Mouse (Mus musculus): ENCODE data around the gene Rtf1. TPM values are rescaled to one million over a fixed set of nuclear protein-coding genes. Genes with fewer than 3 reads are reported as not detected.

The Rtf1 gene
- polyA plus RNA-seq, 3 experiments from 2014 or later = 25.1 to 51.6 (median 44.1) TPM

- no peak for ATAC-seq
Measured at GRCm38 (mm10) chr2:119730735-119731134, 55.9 kb downstream of the Rtf1 start.

DNA sequence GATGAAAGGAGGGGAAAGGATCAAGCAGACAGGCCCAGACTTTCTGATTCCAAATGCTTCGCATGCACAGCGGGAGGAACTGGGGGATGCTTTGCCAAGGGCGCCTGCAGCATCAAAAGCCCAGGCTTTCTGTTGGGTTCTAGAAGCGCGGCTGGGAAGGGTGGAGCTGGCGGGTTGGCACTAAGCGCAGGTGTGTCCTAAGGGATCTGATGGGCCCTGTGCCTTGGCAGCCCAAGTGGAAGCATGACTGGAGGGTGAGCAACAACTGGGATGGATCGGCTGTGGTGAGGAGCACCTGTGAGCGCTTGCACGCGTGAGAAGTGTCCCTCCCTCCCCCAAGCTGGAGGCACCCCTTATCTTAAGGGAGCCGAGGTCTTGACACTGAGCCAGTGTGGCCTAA lies 62.3 kb downstream of the Rtf1 start:
- ATAC-seq = no peak

DNA sequence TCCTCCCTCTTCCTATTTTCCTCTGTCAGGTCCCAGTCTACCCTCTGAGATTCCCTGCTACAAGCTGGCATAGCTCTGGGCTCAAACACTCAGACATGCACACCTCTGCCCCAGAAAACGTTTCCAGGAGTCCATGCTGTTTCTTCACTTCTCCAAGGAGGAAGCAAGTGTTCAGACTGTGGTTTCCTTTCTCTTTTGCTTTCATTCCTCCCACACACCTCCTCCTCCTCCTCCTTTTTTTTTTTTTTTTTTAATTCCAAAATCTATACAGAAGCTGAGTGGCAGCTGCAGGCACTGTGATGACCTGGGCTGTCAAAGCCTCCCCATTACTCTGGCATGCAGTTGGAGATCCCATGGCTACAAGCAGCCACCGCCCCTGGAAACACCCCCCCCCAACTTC lies 65.7 kb downstream of the Rtf1 start:
- no peak for ATAC-seq

GRCm38 (mm10) chr2:119741581-119742411 lies 66.9 kb downstream of the Rtf1 start, which contains the start of gene Itpka:
TSS of gene Itpka (plus strand) at chr2:119742337.
- peak; percentile 76 for ATAC-seq

- peak; percentile 45 for ATAC-seq
Measured at GRCm38 (mm10) chr2:119742461-119743175, 67.8 kb downstream of the Rtf1 start.

DNA sequence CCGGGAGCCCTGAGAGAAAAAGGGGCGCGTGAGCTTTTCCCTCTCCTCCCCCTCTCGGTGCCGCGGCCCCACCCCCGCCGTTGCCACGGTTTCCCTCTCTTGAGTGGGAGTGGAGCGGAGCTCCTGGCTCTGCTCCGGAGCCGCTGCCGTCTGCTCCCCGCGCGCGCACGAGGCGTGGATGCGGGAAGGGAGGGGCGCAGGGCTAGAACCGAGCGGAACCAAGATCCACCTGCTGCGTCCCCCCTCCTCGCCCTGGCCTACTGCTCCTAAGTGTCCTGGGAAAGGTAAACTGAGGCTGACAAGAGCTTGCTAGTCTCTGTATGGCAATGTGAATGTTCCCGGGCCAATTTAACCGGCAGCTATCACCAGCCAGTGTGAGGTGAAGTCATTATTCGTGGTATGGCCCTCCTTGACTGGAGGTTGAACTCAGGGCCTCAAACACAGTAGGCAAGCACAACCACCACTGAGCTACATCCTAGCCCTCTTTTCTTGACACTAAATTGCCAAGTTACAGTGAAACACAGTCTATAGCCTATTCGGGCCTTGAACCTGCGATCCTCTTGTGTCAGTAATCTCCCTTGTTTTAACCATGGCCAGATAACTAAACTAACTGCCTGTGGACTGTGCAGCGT lies 68.4 kb downstream of the Rtf1 start:
- ATAC-seq = no peak

- ATAC-seq = no peak
Measured at GRCm38 (mm10) chr2:119743808-119744162, 68.9 kb downstream of the Rtf1 start.

- no peak for ATAC-seq
Measured at GRCm38 (mm10) chr2:119744163-119745111, 69.6 kb downstream of the Rtf1 start.

GRCm38 (mm10) chr2:119745281-119745680 lies 70.4 kb downstream of the Rtf1 start:
- no peak for ATAC-seq

- ATAC-seq = no peak
Measured at GRCm38 (mm10) chr2:119747554-119747953, 72.7 kb downstream of the Rtf1 start.

GRCm38 (mm10) chr2:119749260-119749659 lies 74.4 kb downstream of the Rtf1 start:
- no peak for ATAC-seq

DNA sequence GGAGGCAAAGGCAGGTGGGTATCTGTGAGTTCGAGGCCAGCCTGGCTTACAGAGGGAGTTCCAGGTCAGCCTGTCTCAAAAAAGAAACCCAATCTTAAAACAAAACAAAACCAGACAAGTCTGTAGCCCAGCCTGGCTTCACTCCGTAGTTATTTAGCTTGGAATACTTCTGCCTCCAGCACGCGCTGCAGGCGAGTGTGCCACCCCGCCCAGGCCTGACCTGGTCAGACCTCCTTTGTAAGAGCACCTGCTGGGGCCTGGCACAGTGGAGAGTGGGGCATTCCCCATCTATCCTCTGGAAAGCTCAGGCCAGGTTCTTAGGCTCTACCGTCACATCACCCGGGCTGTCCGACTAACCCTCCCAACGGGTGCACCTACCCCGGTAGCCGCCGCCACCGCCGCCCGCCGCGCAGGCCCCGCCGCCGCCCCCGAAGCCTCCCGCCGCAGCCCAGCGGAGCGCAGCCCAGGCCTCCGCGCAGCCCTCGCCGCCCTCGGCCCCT lies 82.8 kb downstream of the Rtf1 start:
- ATAC-seq = no peak

GRCm38 (mm10) chr2:119758101-119758843 lies 83.4 kb downstream of the Rtf1 start:
- peak; percentile 38 for ATAC-seq

DNA sequence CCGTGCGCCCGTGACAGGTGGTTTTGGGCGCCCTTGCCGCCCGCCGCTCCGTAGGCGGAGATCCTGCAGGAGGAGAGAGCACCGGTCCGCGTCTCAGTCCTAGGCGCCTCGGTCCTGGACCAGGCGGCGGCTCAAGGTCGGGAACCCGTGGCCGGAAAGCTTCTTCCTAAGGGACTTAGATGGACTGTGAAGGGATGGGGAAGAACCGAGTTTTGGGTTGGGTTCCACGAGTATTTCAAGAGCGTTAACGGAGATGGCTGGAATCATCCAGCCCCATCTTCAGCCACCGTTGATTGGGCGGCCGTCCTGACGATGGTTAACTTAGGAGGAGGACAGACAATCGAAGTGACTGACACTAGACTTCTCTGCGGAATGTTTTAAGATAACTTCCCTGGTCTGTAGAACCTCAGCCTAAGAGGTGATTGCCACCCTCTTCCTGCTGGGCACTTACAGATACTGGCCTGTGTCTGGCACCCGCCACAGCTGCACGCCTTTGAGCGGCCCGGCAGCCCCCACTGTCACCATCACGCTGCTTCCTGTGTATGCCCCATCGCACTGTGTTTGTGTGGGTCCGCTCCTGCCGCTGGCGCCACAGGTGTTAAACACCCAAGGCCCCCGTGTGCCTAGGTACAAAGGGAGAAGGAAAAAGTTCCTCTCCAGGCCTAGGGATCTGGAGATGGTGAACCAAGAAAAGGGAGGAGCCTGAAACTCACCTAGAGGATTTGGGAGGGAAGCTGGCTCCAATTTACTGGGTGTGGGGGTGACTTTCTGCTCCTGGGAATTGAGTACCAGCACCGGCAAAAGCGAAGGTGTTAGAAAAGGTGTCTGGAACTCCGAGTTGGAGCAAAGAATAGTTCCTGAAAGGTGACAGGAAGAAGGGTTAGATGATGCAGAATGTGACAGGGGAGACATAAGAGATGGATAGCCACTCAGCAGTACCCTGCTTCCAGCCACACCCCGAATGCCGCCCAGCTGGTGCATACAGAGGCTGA lies 84.3 kb downstream of the Rtf1 start:
- ATAC-seq = peak; percentile 56

- no peak for ATAC-seq
Measured at GRCm38 (mm10) chr2:119760251-119760650, 85.4 kb downstream of the Rtf1 start, which contains the start of gene Ltk. TSS of gene Ltk (minus strand) at chr2:119760431.

DNA sequence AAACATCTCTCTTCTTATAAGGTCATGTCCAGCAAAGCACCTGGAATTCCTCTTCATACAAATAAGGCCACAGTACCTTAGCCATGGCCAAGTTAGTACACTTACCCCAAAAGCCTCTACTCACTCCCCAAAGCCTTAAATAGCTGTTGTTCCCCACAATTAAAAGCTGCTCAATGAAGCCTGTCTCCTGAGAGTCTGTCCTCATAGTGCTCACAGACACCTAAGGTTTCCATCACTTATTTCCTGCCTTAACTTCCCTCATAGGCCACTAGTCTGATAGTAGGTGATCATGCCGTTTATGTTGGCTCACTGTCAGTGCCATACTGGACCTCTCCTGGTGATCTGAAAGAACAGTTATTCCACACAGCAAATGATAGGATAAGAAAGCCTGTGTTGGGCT lies 87.4 kb downstream of the Rtf1 start:
- ATAC-seq = no peak

DNA sequence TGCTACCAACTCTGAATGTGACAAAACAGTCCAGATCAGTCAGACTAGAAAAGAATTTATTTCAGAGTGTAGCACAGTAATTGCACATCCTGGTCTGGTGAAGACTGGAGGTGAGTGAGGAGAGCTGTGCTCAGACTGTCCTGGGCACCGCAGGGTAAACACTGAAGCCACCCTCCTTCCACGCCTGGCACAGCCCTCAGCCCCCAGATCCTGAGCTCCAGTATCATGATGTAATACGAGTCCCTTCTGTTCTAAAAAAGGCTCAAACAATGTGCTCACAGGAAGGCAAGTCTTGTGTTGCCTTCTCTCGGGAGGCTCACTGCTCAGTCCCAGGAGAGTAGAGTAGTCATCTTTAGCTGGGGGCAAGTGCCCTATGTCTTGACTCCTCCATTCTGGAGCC lies 89.1 kb downstream of the Rtf1 start:
- ATAC-seq = no peak

DNA sequence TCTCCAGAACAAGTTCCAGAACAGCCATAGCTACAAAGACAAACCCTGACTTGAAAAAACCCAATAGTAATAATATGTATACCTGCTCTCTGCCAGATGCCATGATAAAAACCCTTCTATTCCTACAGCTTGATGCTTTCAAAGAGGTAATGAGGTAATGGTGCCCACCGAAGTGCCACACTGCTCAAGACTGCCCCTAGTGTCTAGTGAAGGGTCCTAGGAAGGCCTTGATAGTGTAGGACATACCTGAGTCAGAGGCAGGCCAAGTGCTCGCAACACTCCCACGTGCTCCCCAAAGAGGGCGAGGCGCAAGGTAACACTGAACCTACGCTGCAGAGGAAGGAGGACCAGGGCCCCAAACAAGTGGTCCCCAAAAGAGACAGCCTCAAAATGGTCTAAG lies 92.4 kb downstream of the Rtf1 start:
- ATAC-seq = no peak

All from inflammation-experienced regulatory T-cells, adult 6 months (primary cell).